Mouse (Mus musculus) myocyte (in vitro differentiated cells): ENCODE data around the gene Kdm4b. TPM values are rescaled to one million over a fixed set of nuclear protein-coding genes. Genes with fewer than 3 reads are reported as not detected.

Source experiments
- H3K27me3 ChIP-seq: one replicate; pipeline ENCODE4 v1.6.1; 2011; ENCODE audit not compliant: control insufficient read depth, insufficient read depth, insufficient read length
- H3K36me3 ChIP-seq: one replicate; pipeline ENCODE4 v1.6.1; 2011; ENCODE audit not compliant: control insufficient read depth, insufficient read depth
- H3K4me2 ChIP-seq: one replicate; pipeline ENCODE4 v1.6.1; 2011; ENCODE audit warnings: low read depth, control low read depth
- H3K4me3 ChIP-seq: one replicate; pipeline ENCODE4 v1.5.1; 2011; ENCODE audit warnings: mild to moderate bottlenecking, control low read depth, moderate library complexity
- H3K79me2 ChIP-seq: one replicate; pipeline ENCODE4 v1.6.1; 2011; ENCODE audit not compliant: control insufficient read depth, insufficient read depth
- H3ac ChIP-seq: one replicate; pipeline ENCODE4 v1.6.1; 2011; ENCODE audit not compliant: control insufficient read depth, insufficient read length
- CEBPB ChIP-seq: IDR thresholded peaks from 2 replicates; pipeline ENCODE4 v1.6.1; 2011; ENCODE audit warnings: mild to moderate bottlenecking, moderate library complexity; ENCODE audit not compliant: poor library complexity, insufficient read depth, severe bottlenecking
- E2F4 ChIP-seq: IDR thresholded peaks from one replicate; pipeline ENCODE4 v1.6.1; 2011; ENCODE audit warnings: mild to moderate bottlenecking, control low read depth, moderate library complexity; ENCODE audit not compliant: insufficient read depth
- MAX ChIP-seq: IDR thresholded peaks from one replicate; pipeline ENCODE4 v1.6.1; 2011; ENCODE audit warnings: low read depth, mild to moderate bottlenecking, control low read depth
- MYOD1 ChIP-seq, 3 experiments: IDR thresholded peaks; one replicate each; pipeline ENCODE4 v1.6.1; 2011; ENCODE audit warnings: control low read depth in 2 of 3, low read depth in 2 of 3, mild to moderate bottlenecking in 2 of 3, moderate library complexity in 1 of 3; ENCODE audit not compliant: insufficient read length in 2 of 3, control insufficient read depth in 1 of 3
- MYOG ChIP-seq, 3 experiments: IDR thresholded peaks; one replicate each; pipeline ENCODE4 v1.6.1; 2011; ENCODE audit warnings: control low read depth in 2 of 3, low read depth in 2 of 3, mild to moderate bottlenecking in 2 of 3; ENCODE audit not compliant: insufficient read length in 2 of 3, control insufficient read depth in 1 of 3, insufficient read depth in 1 of 3
- POLR2A ChIP-seq: IDR thresholded peaks from one replicate; pipeline ENCODE4 v1.6.1; 2011; ENCODE audit warnings: low read depth, mild to moderate bottlenecking, control low read depth, moderate library complexity; ENCODE audit not compliant: insufficient read length
- POLR2AphosphoS2 ChIP-seq: IDR thresholded peaks from one replicate; pipeline ENCODE4 v1.6.1; 2011; ENCODE audit warnings: low read depth, control low read depth; ENCODE audit not compliant: insufficient read length
- REST ChIP-seq: IDR thresholded peaks from one replicate; pipeline ENCODE4 v1.6.1; 2011; ENCODE audit warnings: mild to moderate bottlenecking, control low read depth, moderate library complexity; ENCODE audit not compliant: insufficient read depth, insufficient read length
- SRF ChIP-seq: IDR thresholded peaks from one replicate; pipeline ENCODE4 v1.6.1; 2011; ENCODE audit warnings: low read depth; ENCODE audit not compliant: control insufficient read depth, insufficient read length
- TCF12 ChIP-seq: IDR thresholded peaks from one replicate; pipeline ENCODE4 v1.6.1; 2011; ENCODE audit warnings: mild to moderate bottlenecking, control low read depth; ENCODE audit not compliant: poor library complexity, insufficient read depth, severe bottlenecking
- TCF3 ChIP-seq: IDR thresholded peaks from one replicate; pipeline ENCODE4 v1.6.1; 2011; ENCODE audit warnings: low read depth, control low read depth; ENCODE audit not compliant: insufficient read length
- USF1 ChIP-seq: IDR thresholded peaks from one replicate; pipeline ENCODE4 v1.6.1; 2011; ENCODE audit warnings: low read depth, mild to moderate bottlenecking, control low read depth, moderate library complexity
- polyA plus RNA-seq: library from polyadenylated mRNA; unstranded; fragments of >200 nt; fragmentation: generic; extraction: Trizol; gene quantifications from one replicate; pipeline ENCODE4 v1.2.1, GENCODE M21; 2012; ENCODE audit warnings: missing spikeins

Gene Kdm4b
- polyA plus RNA-seq, 1 experiment, result 31.3 TPM

DNA sequence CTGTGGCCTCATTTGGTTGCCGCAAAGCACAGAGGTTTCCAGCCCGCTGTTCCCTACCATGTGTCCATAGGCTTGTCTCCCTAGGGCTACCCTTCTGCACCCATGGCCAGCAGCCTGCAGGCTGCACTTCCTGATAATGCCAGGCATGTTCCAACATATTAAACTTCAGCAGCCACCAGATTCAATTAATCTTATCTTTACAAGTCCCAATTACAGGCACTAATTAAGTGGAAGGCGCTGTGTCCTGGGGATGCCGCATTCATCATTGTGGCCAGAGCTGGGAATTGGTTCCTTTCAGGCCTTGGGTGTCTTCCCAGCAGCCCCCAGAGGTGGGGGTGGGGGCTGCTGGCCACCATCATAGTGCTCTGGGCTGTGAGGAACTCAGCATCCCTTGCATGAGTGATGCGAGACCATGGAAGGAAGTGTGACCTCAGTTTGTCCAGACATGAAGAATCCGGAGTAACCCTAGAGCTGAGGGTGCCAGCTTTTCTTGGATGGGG, 42.5 kb downstream of the Kdm4b start:
- H3K4me3 ChIP-seq, result no peak overlapping the region
- no peak for TF ChIP-seq MAX
- TF ChIP-seq POLR2AphosphoS2, result no peak
- no peak for TF ChIP-seq CEBPB
- no peak for TF ChIP-seq USF1
- no peak for TF ChIP-seq POLR2A
- no peak for TF ChIP-seq TCF3
- TF ChIP-seq TCF12, result no peak
- TF ChIP-seq E2F4, result no peak
- no peak for TF ChIP-seq REST
- TF ChIP-seq SRF, result no peak
- no peak for TF ChIP-seq MYOG (IDR thresholded peaks at IDR 0.05; ENCODE audit: control insufficient read depth in 1 of 3, insufficient read depth in 1 of 3, insufficient read length in 2 of 3, low read depth in 2 of 3)
- no peak for TF ChIP-seq MYOD1 (IDR thresholded peaks at IDR 0.05; ENCODE audit: control insufficient read depth in 1 of 3, insufficient read length in 2 of 3, low read depth in 2 of 3)
- no peaks in the 10 kb centered on the region for H3K79me2 ChIP-seq
- H3K36me3 ChIP-seq, result no peaks in the 10 kb centered on the region
- no peak overlapping the region for H3K4me2 ChIP-seq
- no peak overlapping the region for H3ac ChIP-seq
- H3K27me3 ChIP-seq, result no peaks in the 10 kb centered on the region

DNA sequence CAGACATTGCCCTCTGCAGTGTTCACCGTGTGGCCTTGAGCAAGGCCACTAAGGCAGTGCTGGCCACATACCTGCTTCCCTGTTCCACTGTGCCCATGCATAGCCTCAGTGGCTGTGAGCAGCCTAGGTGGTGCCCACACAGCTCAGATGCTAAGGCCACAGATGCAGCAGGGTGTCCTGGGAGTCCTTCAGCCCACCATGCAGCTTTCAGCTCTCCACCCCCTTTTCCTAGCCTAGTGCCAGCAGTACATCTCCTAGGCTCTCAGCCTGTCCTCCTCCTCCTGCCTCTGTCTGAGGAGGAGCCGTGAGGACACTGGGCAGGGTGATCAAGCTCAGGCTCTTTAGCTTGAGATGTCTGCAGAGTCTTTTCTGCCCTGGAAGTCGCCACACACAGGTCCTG, 44.2 kb downstream of the Kdm4b start:
- H3K36me3 ChIP-seq, result no peaks in the 10 kb centered on the region
- no peak overlapping the region for H3K4me3 ChIP-seq
- TF ChIP-seq MAX (no peak), POLR2A (no peak), E2F4 (no peak), REST (no peak), POLR2AphosphoS2 (no peak), MYOG (IDR thresholded peaks at IDR 0.05; ENCODE audit: control insufficient read depth in 1 of 3, insufficient read depth in 1 of 3, insufficient read length in 2 of 3, low read depth in 2 of 3) (no peak)
- no peak overlapping the region for H3ac ChIP-seq
- H3K27me3 ChIP-seq, result no peaks in the 10 kb centered on the region
- H3K79me2 ChIP-seq, result no peaks in the 10 kb centered on the region
- no peak overlapping the region for H3K4me2 ChIP-seq

DNA sequence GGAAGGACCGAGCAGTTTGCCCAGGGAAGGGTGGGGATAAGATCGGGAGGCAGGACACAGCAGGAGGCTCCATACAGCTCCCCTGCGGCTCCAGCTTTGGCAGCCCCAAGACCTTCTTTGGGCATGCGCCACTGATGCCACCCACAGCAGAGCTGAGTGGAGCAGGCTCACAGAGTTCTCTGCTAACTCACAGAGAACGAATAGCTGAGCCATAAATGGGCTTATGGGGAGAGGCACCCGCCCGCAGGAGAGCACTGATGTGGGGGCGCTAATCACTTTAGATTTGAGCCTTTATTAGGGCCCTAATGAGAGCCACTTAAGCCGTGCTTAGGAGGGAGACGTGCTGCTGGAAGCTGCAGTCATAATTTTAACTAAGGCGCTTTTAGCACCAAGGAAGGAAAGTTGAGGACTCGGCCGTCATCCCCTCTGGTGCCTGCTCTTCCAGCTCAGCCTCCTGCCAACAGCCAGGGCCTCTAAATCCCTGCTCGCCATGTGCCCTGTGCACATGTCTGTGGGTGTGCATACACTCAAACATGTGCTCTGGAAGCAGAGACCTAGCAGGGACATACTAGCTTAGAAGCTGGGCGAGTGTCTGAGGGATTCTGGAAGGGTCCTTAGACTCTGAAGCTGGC, 45.3 kb downstream of the Kdm4b start:
- Histone ChIP-seq H3K36me3 (no peaks in the 10 kb centered on the region), H3K27me3 (no peaks in the 10 kb centered on the region), H3ac (no peak overlapping the region), H3K4me2 (no peak overlapping the region), H3K4me3 (no peak overlapping the region), H3K79me2 (no peaks in the 10 kb centered on the region)
- TF ChIP-seq CEBPB, result no peak
- no peak for TF ChIP-seq MAX
- TF ChIP-seq E2F4, result no peak
- no peak for TF ChIP-seq SRF
- TF ChIP-seq MYOD1 (IDR thresholded peaks at IDR 0.05; ENCODE audit: control insufficient read depth in 1 of 3, insufficient read length in 2 of 3, low read depth in 2 of 3), result no peak
- TF ChIP-seq TCF3, result no peak
- no peak for TF ChIP-seq REST
- TF ChIP-seq POLR2AphosphoS2, result no peak
- no peak for TF ChIP-seq MYOG (IDR thresholded peaks at IDR 0.05; ENCODE audit: control insufficient read depth in 1 of 3, insufficient read depth in 1 of 3, insufficient read length in 2 of 3, low read depth in 2 of 3)
- TF ChIP-seq TCF12, result no peak
- TF ChIP-seq POLR2A, result no peak
- no peak for TF ChIP-seq USF1

DNA sequence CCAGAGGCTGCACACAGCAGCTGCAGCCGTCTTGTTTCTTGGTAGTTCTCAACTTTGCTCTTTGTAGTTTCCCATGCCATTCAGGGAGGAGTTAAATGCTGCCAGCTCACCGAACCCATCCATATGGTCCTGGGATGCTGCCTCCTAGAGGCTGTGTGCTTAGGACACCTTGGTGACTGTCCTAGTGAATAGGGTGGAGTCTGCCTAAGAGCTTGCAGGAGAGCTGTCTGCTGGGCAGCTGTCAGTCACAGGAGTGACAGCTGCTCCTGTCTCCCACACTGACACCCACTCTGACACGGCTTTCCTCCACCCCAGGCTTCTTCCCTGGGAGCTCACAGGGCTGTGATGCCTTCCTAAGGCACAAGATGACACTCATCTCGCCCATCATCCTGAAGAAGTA, 46.2 kb downstream of the Kdm4b start:
- Histone ChIP-seq H3K79me2 (no peaks in the 10 kb centered on the region), H3K4me3 (no peak overlapping the region), H3K27me3 (no peaks in the 10 kb centered on the region), H3K4me2 (no peak overlapping the region), H3ac (no peak overlapping the region), H3K36me3 (no peaks in the 10 kb centered on the region)
- TF ChIP-seq POLR2AphosphoS2 (no peak), MYOD1 (IDR thresholded peaks at IDR 0.05; ENCODE audit: control insufficient read depth in 1 of 3, insufficient read length in 2 of 3, low read depth in 2 of 3) (peak; percentile 31 to 98 (median 83)), POLR2A (no peak), TCF12 (no peak), MYOG (IDR thresholded peaks at IDR 0.05; ENCODE audit: control insufficient read depth in 1 of 3, insufficient read depth in 1 of 3, insufficient read length in 2 of 3, low read depth in 2 of 3) (peak in 2 of 3 experiments; percentile 5 to 45)
